Mouse (Mus musculus) MEL (cell line): Measurements from ENCODE around the gene H2-Eb2. TPM values are rescaled to one million over a fixed set of nuclear protein-coding genes. Genes with fewer than 3 reads are reported as not detected.

ENCODE experiments used
- DNase-seq: peaks from one replicate; pipeline ENCODE4 v3.0.0; 2011; ENCODE audit warnings: low read depth, low spot score
- H3K27ac ChIP-seq: 2 replicates; pipeline ENCODE4 v1.5.1; 2012; ENCODE audit warnings: low read depth, mild to moderate bottlenecking, control low read depth, low read length, moderate library complexity; ENCODE audit not compliant: control insufficient read depth
- H3K27me3 ChIP-seq, 2 experiments: fragments of 150-350 bp in 1 of 2; sonication (generic) in 1 of 2; 2 replicates each; pipeline ENCODE4 v1.6.1; 2012; ENCODE audit warnings: low read length in 2 of 2, mild to moderate bottlenecking in 2 of 2, improper control_type of control experiment in 1 of 2, moderate library complexity in 1 of 2; ENCODE audit not compliant: insufficient read depth in 2 of 2, control insufficient read depth in 1 of 2
- H3K36me3 ChIP-seq, 2 experiments: 2 replicates each; pipeline ENCODE4 v1.6.1; 2012 to 2014; ENCODE audit warnings: low read length in 2 of 2, improper control_type of control experiment in 1 of 2, inconsistent platforms in 1 of 2, mild to moderate bottlenecking in 1 of 2; ENCODE audit not compliant: insufficient read depth in 2 of 2, control insufficient read depth in 1 of 2
- H3K4me1 ChIP-seq, 2 experiments: fragments of 150-350 bp in 1 of 2; sonication (generic) in 1 of 2; 2 replicates each; pipeline ENCODE4 v1.6.1; 2012; ENCODE audit warnings: low read length in 2 of 2, improper control_type of control experiment in 1 of 2, mild to moderate bottlenecking in 1 of 2; ENCODE audit not compliant: insufficient read depth in 2 of 2, control insufficient read depth in 1 of 2
- H3K4me3 ChIP-seq, 2 experiments: fragments of 150-350 bp in 1 of 2; sonication (generic) in 1 of 2; 2 replicates each; pipeline ENCODE4 v1.5.1; 2012; ENCODE audit warnings: low read depth in 2 of 2, low read length in 2 of 2, mild to moderate bottlenecking in 2 of 2, moderate library complexity in 2 of 2, control low read depth in 1 of 2, improper control_type of control experiment in 1 of 2; ENCODE audit not compliant: control insufficient read depth in 1 of 2, insufficient read depth in 1 of 2
- H3K79me2 ChIP-seq: 2 replicates; pipeline ENCODE4 v1.6.1; 2012; ENCODE audit warnings: mild to moderate bottlenecking, low read length, moderate library complexity; ENCODE audit not compliant: control insufficient read depth, poor library complexity, insufficient read depth
- H3K9ac ChIP-seq: 2 replicates; pipeline ENCODE4 v1.6.1; 2012; ENCODE audit warnings: low read depth, mild to moderate bottlenecking, control low read depth, low read length, moderate library complexity; ENCODE audit not compliant: control insufficient read depth, poor library complexity, severe bottlenecking
- H3K9me3 ChIP-seq: fragments of 150-350 bp; sonication (generic); replicated peaks from 2 replicates; pipeline ENCODE4 v1.6.1; 2012; ENCODE audit warnings: mild to moderate bottlenecking, low read length, improper control_type of control experiment, moderate library complexity; ENCODE audit not compliant: insufficient read depth
- CHD1 ChIP-seq: IDR thresholded peaks from 2 replicates; pipeline ENCODE4 v1.6.1; 2012; ENCODE audit warnings: low read depth, mild to moderate bottlenecking, inconsistent platforms, low read length, improper control_type of control experiment
- CTCF ChIP-seq, 3 experiments: IDR thresholded peaks in 2 of 3; conservative IDR thresholded peaks in 1 of 3; 2 replicates each; pipeline ENCODE4 v1.5.1; 2011 to 2012; ENCODE audit warnings: low read length in 3 of 3, low read depth in 2 of 3, mild to moderate bottlenecking in 2 of 3, improper control_type of control experiment in 1 of 3, inconsistent platforms in 1 of 3, mixed read lengths in 1 of 3, moderate library complexity in 1 of 3; ENCODE audit not compliant: control insufficient read depth in 1 of 3, insufficient read depth in 1 of 3, poor library complexity in 1 of 3, severe bottlenecking in 1 of 3
- E2F4 ChIP-seq: IDR thresholded peaks from 2 replicates; pipeline ENCODE4 v1.6.1; 2011; ENCODE audit warnings: low read depth, low read length, improper control_type of control experiment, borderline replicate concordance
- ELF1 ChIP-seq: IDR thresholded peaks from 2 replicates; pipeline ENCODE4 v1.6.1; 2014; ENCODE audit warnings: low read depth, mild to moderate bottlenecking, inconsistent platforms, low read length, improper control_type of control experiment, moderate library complexity
- HCFC1 ChIP-seq: IDR thresholded peaks from 2 replicates; pipeline ENCODE4 v1.6.1; 2012; ENCODE audit warnings: low read depth, mild to moderate bottlenecking, inconsistent platforms, low read length, improper control_type of control experiment, moderate library complexity
- MAFK ChIP-seq: IDR thresholded peaks from 2 replicates; pipeline ENCODE4 v1.6.1; 2011; ENCODE audit warnings: low read depth, mild to moderate bottlenecking, low read length, improper control_type of control experiment, borderline replicate concordance
- MAZ ChIP-seq: IDR thresholded peaks from 2 replicates; pipeline ENCODE4 v1.6.1; 2012; ENCODE audit warnings: low read depth, mild to moderate bottlenecking, inconsistent platforms, low read length, improper control_type of control experiment
- MEF2A ChIP-seq: IDR thresholded peaks from 2 replicates; pipeline ENCODE4 v1.6.1; 2014; ENCODE audit warnings: low read depth, mild to moderate bottlenecking, inconsistent platforms, low read length, improper control_type of control experiment; ENCODE audit not compliant: poor library complexity, insufficient replicate concordance, severe bottlenecking; ENCODE audit errors: extremely low read depth
- MXI1 ChIP-seq: IDR thresholded peaks from 2 replicates; pipeline ENCODE4 v1.6.1; 2011; ENCODE audit warnings: mild to moderate bottlenecking, low read depth, low read length, improper control_type of control experiment
- MYB ChIP-seq: IDR thresholded peaks from 2 replicates; pipeline ENCODE4 v1.6.1; 2011; ENCODE audit warnings: mild to moderate bottlenecking, low read depth, low read length, improper control_type of control experiment
- POLR2A ChIP-seq, 2 experiments: IDR thresholded peaks; 2 replicates each; pipeline ENCODE4 v1.6.1; 2011 to 2012; ENCODE audit warnings: low read length in 2 of 2, mild to moderate bottlenecking in 2 of 2, control low read depth in 1 of 2, improper control_type of control experiment in 1 of 2, low read depth in 1 of 2, moderate library complexity in 1 of 2; ENCODE audit not compliant: control insufficient read depth in 1 of 2, insufficient read depth in 1 of 2, poor library complexity in 1 of 2
- POLR2AphosphoS2 ChIP-seq: IDR thresholded peaks from 2 replicates; pipeline ENCODE4 v1.6.1; 2011; ENCODE audit warnings: low read length, improper control_type of control experiment
- SIN3A ChIP-seq: IDR thresholded peaks from 2 replicates; pipeline ENCODE4 v1.6.1; 2012; ENCODE audit warnings: low read length, improper control_type of control experiment, inconsistent platforms
- SMC3 ChIP-seq: IDR thresholded peaks from 2 replicates; pipeline ENCODE4 v1.6.1; 2011; ENCODE audit warnings: low read depth, low read length, improper control_type of control experiment
- TBP ChIP-seq: IDR thresholded peaks from 2 replicates; pipeline ENCODE4 v1.8.0; 2011; ENCODE audit warnings: low read depth, low read length, improper control_type of control experiment
- TCF12 ChIP-seq: IDR thresholded peaks from 2 replicates; pipeline ENCODE4 v1.6.1; 2014; ENCODE audit warnings: low read depth, mild to moderate bottlenecking, inconsistent platforms, low read length, improper control_type of control experiment, moderate library complexity
- USF1 ChIP-seq: IDR thresholded peaks from 2 replicates; pipeline ENCODE4 v1.6.1; 2014; ENCODE audit warnings: low read depth, mild to moderate bottlenecking, inconsistent platforms, low read length, improper control_type of control experiment, moderate library complexity
- ZC3H11A ChIP-seq: IDR thresholded peaks from 2 replicates; pipeline ENCODE4 v1.6.1; 2012; ENCODE audit warnings: low read depth, mild to moderate bottlenecking, inconsistent platforms, low read length, improper control_type of control experiment
- ZNF384 ChIP-seq: IDR thresholded peaks from 2 replicates; pipeline ENCODE4 v1.6.1; 2012; ENCODE audit warnings: low read depth, mild to moderate bottlenecking, inconsistent platforms, low read length, improper control_type of control experiment
- polyA plus RNA-seq, 2 experiments: library from polyadenylated mRNA; stranded (reverse) in 1 of 2; unstranded in 1 of 2; fragments of >175 nt in 1 of 2; fragments of >200 nt in 1 of 2; gene quantifications; 2 replicates each; pipeline versions ENCODE4 v1.2.1 to v1.2.4; 2012; ENCODE audit warnings: low replicate concordance in 2 of 2, low read depth in 1 of 2; ENCODE audit not compliant: insufficient read length in 2 of 2, insufficient read depth in 1 of 2, missing spikeins in 1 of 2
- total RNA-seq: library from RNA; depleted of rRNA; stranded (reverse); fragments of 300-350 nt; gene quantifications from 2 replicates; pipeline ENCODE4 v1.2.3, GENCODE M21; 2012

H2-Eb2 gene
- total and polyA plus RNA-seq, 3 experiments = not detected

DNA sequence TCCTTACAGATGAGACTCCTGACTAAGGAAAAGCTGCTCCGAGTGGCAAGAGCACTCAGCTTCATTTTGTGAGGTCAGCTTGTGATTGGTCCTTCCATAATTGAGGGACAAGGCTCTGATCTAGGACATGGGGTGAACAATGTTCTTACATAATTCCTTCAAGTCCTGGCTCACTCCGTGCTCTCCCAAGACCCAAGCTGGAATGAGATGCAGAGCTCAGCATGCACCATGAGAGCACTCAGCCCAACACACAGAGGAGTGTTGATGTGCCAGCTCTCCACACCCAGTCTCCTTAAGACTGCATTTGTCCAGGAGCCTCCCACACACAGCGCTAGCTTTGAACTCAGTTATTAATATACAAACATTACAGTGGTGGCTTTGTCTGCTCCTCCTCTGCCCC, 59.2 kb downstream of the H2-Eb2 start:
- no peak overlapping the region for H3K27ac ChIP-seq
- no peaks in the 10 kb centered on the region for H3K9me3 ChIP-seq
- H3K36me3 ChIP-seq = no peaks in the 10 kb centered on the region
- H3K4me1 ChIP-seq = no peaks in the 10 kb centered on the region
- no peaks in the 10 kb centered on the region for H3K79me2 ChIP-seq
- no peak for DNase-seq
- TF ChIP-seq ZC3H11A = no peak
- TF ChIP-seq POLR2A (IDR thresholded peaks at IDR 0.05; ENCODE audit: control insufficient read depth in 1 of 2, insufficient read depth in 1 of 2, low read depth in 1 of 2, low read length in 2 of 2, poor library complexity in 1 of 2) = no peak
- no peak for TF ChIP-seq POLR2AphosphoS2
- TF ChIP-seq SIN3A = no peak
- no peak for TF ChIP-seq MYB
- TF ChIP-seq TBP = no peak
- TF ChIP-seq CTCF (IDR thresholded peaks at IDR 0.05 in 2 of 3, conservative IDR thresholded peaks at IDR 0.05 in 1 of 3; ENCODE audit: control insufficient read depth in 1 of 3, insufficient read depth in 1 of 3, low read depth in 2 of 3, low read length in 3 of 3, poor library complexity in 1 of 3, severe bottlenecking in 1 of 3) = no peak
- H3K4me3 ChIP-seq = no peak overlapping the region
- no peak overlapping the region for H3K9ac ChIP-seq
- H3K27me3 ChIP-seq = no peaks in the 10 kb centered on the region

DNA sequence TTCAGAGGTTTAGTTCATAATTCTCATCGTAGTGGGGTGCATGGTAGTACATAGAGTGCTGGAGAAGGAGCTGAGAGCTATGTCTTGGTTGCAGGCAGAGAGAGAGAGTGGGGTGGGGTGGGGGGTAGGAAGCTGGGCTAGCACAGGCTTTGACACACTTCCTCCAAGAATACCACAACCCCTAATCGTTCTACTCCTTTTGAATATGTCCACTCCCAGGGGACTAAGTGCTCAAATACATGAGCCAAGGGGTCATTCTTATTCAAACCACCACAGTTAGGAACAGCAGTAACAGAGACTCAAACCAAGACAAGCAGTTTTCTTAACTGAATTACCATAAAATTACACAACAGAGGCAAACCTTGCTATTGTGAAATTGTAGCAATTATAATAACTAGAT, 61.2 kb downstream of the H2-Eb2 start:
- no peak for TF ChIP-seq USF1
- TF ChIP-seq E2F4 = no peak
- no peak for TF ChIP-seq MAFK
- no peak for TF ChIP-seq MAZ
- no peak for TF ChIP-seq ELF1
- TF ChIP-seq MXI1 = no peak
- TF ChIP-seq HCFC1 = no peak
- no peak for TF ChIP-seq SMC3
- TF ChIP-seq TCF12 = no peak
- no peak for TF ChIP-seq CHD1
- TF ChIP-seq SIN3A = no peak
- TF ChIP-seq ZNF384 = no peak
- no peak for TF ChIP-seq MEF2A
- H3K4me1 ChIP-seq = no peaks in the 10 kb centered on the region
- H3K36me3 ChIP-seq = no peaks in the 10 kb centered on the region
- no peak overlapping the region for H3K27ac ChIP-seq
- no peaks in the 10 kb centered on the region for H3K79me2 ChIP-seq
- no peaks in the 10 kb centered on the region for H3K27me3 ChIP-seq
- H3K9ac ChIP-seq = no peak overlapping the region
- H3K9me3 ChIP-seq = no peaks in the 10 kb centered on the region
- no peak overlapping the region for H3K4me3 ChIP-seq
- DNase-seq = no peak
